Mouse (Mus musculus): ENCODE results near the gene Sun3.

The Sun3 gene

GRCm38 (mm10) chr11:9048703-9049060 lies at the start of gene Sun3:
TSS of gene Sun3 (minus strand) at chr11:9048991.
- DNase-seq = no peak

- no peak for DNase-seq
These were observed 27.7 kb upstream of the Sun3 start for GRCm38 (mm10) chr11:9076444-9076843.

- DNase-seq = no peak
These were observed 11.7 kb upstream of the Sun3 start for GRCm38 (mm10) chr11:9060484-9060883.

- no peak for DNase-seq
These were observed 11.2 kb upstream of the Sun3 start for GRCm38 (mm10) chr11:9060029-9060428.

GRCm38 (mm10) chr11:9057711-9058110 lies 8.9 kb upstream of the Sun3 start:
- DNase-seq = no peak

GRCm38 (mm10) chr11:9056937-9057336 lies 8.1 kb upstream of the Sun3 start:
- no peak for DNase-seq

- DNase-seq = no peak
These were observed 3.1 kb upstream of the Sun3 start for GRCm38 (mm10) chr11:9051895-9052294.

GRCm38 (mm10) chr11:9050241-9050640 lies 1.4 kb upstream of the Sun3 start:
- DNase-seq = no peak

- peak; percentile 88 for DNase-seq
These were observed 634 bp downstream of the Sun3 start, which contains the start of gene Gm11992 for GRCm38 (mm10) chr11:9048011-9048702. TSS of gene Gm11992 (plus strand) at chr11:9048594.

- DNase-seq = no peak
These were observed 1.7 kb downstream of the Sun3 start for GRCm38 (mm10) chr11:9047044-9047443.

- no peak for DNase-seq
These were observed 2.2 kb downstream of the Sun3 start for GRCm38 (mm10) chr11:9046546-9046945.

- DNase-seq = no peak
These were observed 17.3 kb downstream of the Sun3 start for GRCm38 (mm10) chr11:9031530-9031929.

- no peak for DNase-seq
These were observed 23.6 kb downstream of the Sun3 start for GRCm38 (mm10) chr11:9025211-9025610.

- DNase-seq = no peak
These were observed 24.0 kb downstream of the Sun3 start for GRCm38 (mm10) chr11:9024782-9025181.

GRCm38 (mm10) chr11:9020207-9020606 lies 28.6 kb downstream of the Sun3 start:
- no peak for DNase-seq

- DNase-seq = no peak
These were observed 30.1 kb downstream of the Sun3 start for GRCm38 (mm10) chr11:9018491-9019267.

- no peak for DNase-seq
These were observed 34.1 kb downstream of the Sun3 start for GRCm38 (mm10) chr11:9014740-9015139.

- no peak for DNase-seq
These were observed 37.4 kb downstream of the Sun3 start for GRCm38 (mm10) chr11:9011348-9011747.

GRCm38 (mm10) chr11:9010853-9011339 lies 37.9 kb downstream of the Sun3 start, which contains the start of gene Hus1:
TSS of gene Hus1 (minus strand) at chr11:9011191.
- peak; percentile 66 for DNase-seq

GRCm38 (mm10) chr11:9010416-9010815 lies 38.4 kb downstream of the Sun3 start:
- DNase-seq = no peak

- DNase-seq = no peak
These were observed 40.0 kb downstream of the Sun3 start for GRCm38 (mm10) chr11:9008761-9009160.

- no peak for DNase-seq
These were observed 60.7 kb downstream of the Sun3 start for GRCm38 (mm10) chr11:8988084-8988483.

GRCm38 (mm10) chr11:8986058-8986457 lies 62.7 kb downstream of the Sun3 start:
- no peak for DNase-seq

- peak; percentile 64 for DNase-seq
These were observed 65.4 kb downstream of the Sun3 start for GRCm38 (mm10) chr11:8983237-8983861.

Data from layer of hippocampus, adult 9-11 months (tissue).